Mouse (Mus musculus) cortical plate, adult 2 months (tissue): Measurements from ENCODE around the gene Rfk.

Experiments used
- CTCF ChIP-seq: fragments of 200-500 bp; IDR thresholded peaks from 2 replicates; pipeline ENCODE4 v1.5.1; 2011; ENCODE audit warnings: mild to moderate bottlenecking, control low read depth, low read length; ENCODE audit not compliant: insufficient read depth; ENCODE audit errors: extremely low read depth
- POLR2A ChIP-seq: fragments of 200-500 bp; IDR thresholded peaks from 2 replicates; pipeline ENCODE4 v1.6.1; 2011; ENCODE audit warnings: mild to moderate bottlenecking, low read length, control low read depth; ENCODE audit not compliant: insufficient read depth; ENCODE audit errors: extremely low read depth

GRCm38 (mm10) chr19:17423306-17423705 lies 29.5 kb downstream of the Rfk start:
- TF ChIP-seq POLR2A (no peak), CTCF (no peak)
